Mouse (Mus musculus): ENCODE measurements at regions not wholly inside any gene's neighbourhood (a gene's known extent, or its start where the extent isn't known, plus 50 kb on each side); places are given as distances from the start of the nearest gene placed in this dataset.
"Not testable (repeated sequence)": the region's sequence is repeated elsewhere in the genome, so short reads cannot be mapped to it uniquely, and the experiment has no call there.

GRCm38 (mm10) chr15:14253602-14254301 is 1080.3 kb upstream of the Cdh6 start:
- Histone ChIP-seq H3K36me3 (ENCODE audit: insufficient read depth, low read length) (no peaks in the 10 kb centered on the region), H3K27me3 (ENCODE audit: insufficient read depth, low read length) (no peaks in the 10 kb centered on the region), H3K4me3 (replicated peaks; ENCODE audit: low read length) (no peak overlapping the region), H3K4me1 (replicated peaks; ENCODE audit: low read depth, low read length) (0 out of 2 replicates have a peak, but pooled peaks cover 2% of the 10 kb centered on the region), H3K9me3 (ENCODE audit: low read length) (no peaks in the 10 kb centered on the region)
- TF ChIP-seq CTCF (conservative IDR thresholded peaks at IDR 0.05; ENCODE audit: low read length) (no peak), NANOG (IDR thresholded peaks at IDR 0.05; ENCODE audit: borderline replicate concordance, low read length) (no peak), POU5F1 (IDR thresholded peaks at IDR 0.05; ENCODE audit: borderline replicate concordance, low read length) (no peak)

GRCm38 (mm10) chr15:14251773-14252172 is 1078.3 kb upstream of the Cdh6 start:
- Histone ChIP-seq H3K4me1 (replicated peaks; ENCODE audit: low read depth, low read length) (no peaks in the 10 kb centered on the region), H3K27me3 (ENCODE audit: insufficient read depth, low read length) (no peaks in the 10 kb centered on the region), H3K36me3 (ENCODE audit: insufficient read depth, low read length) (no peaks in the 10 kb centered on the region), H3K9me3 (ENCODE audit: low read length) (no peaks in the 10 kb centered on the region), H3K4me3 (replicated peaks; ENCODE audit: low read length) (no peak overlapping the region)
- no peak for TF ChIP-seq NANOG (IDR thresholded peaks at IDR 0.05; ENCODE audit: borderline replicate concordance, low read length)

- Histone ChIP-seq H3K36me3 (ENCODE audit: insufficient read depth, low read length) (no peaks in the 10 kb centered on the region), H3K4me3 (replicated peaks; ENCODE audit: low read length) (no peak overlapping the region), H3K9me3 (ENCODE audit: low read length) (no peaks in the 10 kb centered on the region), H3K4me1 (replicated peaks; ENCODE audit: low read depth, low read length) (no peaks in the 10 kb centered on the region), H3K27me3 (ENCODE audit: insufficient read depth, low read length) (no peaks in the 10 kb centered on the region)
- TF ChIP-seq CTCF (conservative IDR thresholded peaks at IDR 0.05; ENCODE audit: low read length) (no peak), NANOG (IDR thresholded peaks at IDR 0.05; ENCODE audit: borderline replicate concordance, low read length) (no peak), POU5F1 (IDR thresholded peaks at IDR 0.05; ENCODE audit: borderline replicate concordance, low read length) (no peak)
Measured at GRCm38 (mm10) chr15:14215236-14215635, 1041.8 kb upstream of the Cdh6 start.

GRCm38 (mm10) chr15:14214726-14215125 is 1041.3 kb upstream of the Cdh6 start:
- Histone ChIP-seq H3K9me3 (ENCODE audit: low read length) (no peaks in the 10 kb centered on the region), H3K4me3 (replicated peaks; ENCODE audit: low read length) (no peak overlapping the region), H3K36me3 (ENCODE audit: insufficient read depth, low read length) (no peaks in the 10 kb centered on the region), H3K4me1 (replicated peaks; ENCODE audit: low read depth, low read length) (no peaks in the 10 kb centered on the region), H3K27me3 (ENCODE audit: insufficient read depth, low read length) (no peaks in the 10 kb centered on the region)
- no peak for TF ChIP-seq CTCF (conservative IDR thresholded peaks at IDR 0.05; ENCODE audit: low read length)
- TF ChIP-seq NANOG (IDR thresholded peaks at IDR 0.05; ENCODE audit: borderline replicate concordance, low read length), result no peak
- no peak for TF ChIP-seq POU5F1 (IDR thresholded peaks at IDR 0.05; ENCODE audit: borderline replicate concordance, low read length)

- H3K27me3 ChIP-seq (ENCODE audit: insufficient read depth, low read length), result no peaks in the 10 kb centered on the region
- H3K9me3 ChIP-seq (ENCODE audit: low read length), result no peaks in the 10 kb centered on the region
- no peaks in the 10 kb centered on the region for H3K4me1 ChIP-seq (replicated peaks; ENCODE audit: low read depth, low read length)
- H3K36me3 ChIP-seq (ENCODE audit: insufficient read depth, low read length), result no peaks in the 10 kb centered on the region
- TF ChIP-seq NANOG (IDR thresholded peaks at IDR 0.05; ENCODE audit: borderline replicate concordance, low read length) (no peak), POU5F1 (IDR thresholded peaks at IDR 0.05; ENCODE audit: borderline replicate concordance, low read length) (no peak), CTCF (conservative IDR thresholded peaks at IDR 0.05; ENCODE audit: low read length) (no peak)
- H3K4me3 ChIP-seq (replicated peaks; ENCODE audit: low read length), result no peak overlapping the region
Measured at GRCm38 (mm10) chr15:14177523-14177922, 1004.0 kb upstream of the Cdh6 start.

- peaks cover 10% of the 10 kb centered on the region for H3K9me3 ChIP-seq (ENCODE audit: low read length)
Measured at GRCm38 (mm10) chr15:14137402-14137801, 963.9 kb upstream of the Cdh6 start.

GRCm38 (mm10) chr15:14123829-14124228 is 950.4 kb upstream of the Cdh6 start:
- H3K4me3 ChIP-seq (replicated peaks; ENCODE audit: low read length), result no peak overlapping the region
- peaks cover 71% of the 10 kb centered on the region for H3K9me3 ChIP-seq (ENCODE audit: low read length)
- no peaks in the 10 kb centered on the region for H3K36me3 ChIP-seq (ENCODE audit: insufficient read depth, low read length)
- H3K4me1 ChIP-seq (replicated peaks; ENCODE audit: low read depth, low read length), result no peaks in the 10 kb centered on the region
- TF ChIP-seq POU5F1 (IDR thresholded peaks at IDR 0.05; ENCODE audit: borderline replicate concordance, low read length) (no peak), NANOG (IDR thresholded peaks at IDR 0.05; ENCODE audit: borderline replicate concordance, low read length) (peak; percentile 73; the same call in 1 of the 2 replicates), CTCF (conservative IDR thresholded peaks at IDR 0.05; ENCODE audit: low read length) (no peak)
- H3K27me3 ChIP-seq (ENCODE audit: insufficient read depth, low read length), result no peaks in the 10 kb centered on the region

More at GRCm38 (mm10) chr15:14137402-14137801, 963.9 kb upstream of the Cdh6 start:
- H3K27me3 ChIP-seq (ENCODE audit: insufficient read depth, low read length), result no peaks in the 10 kb centered on the region
- H3K4me1 ChIP-seq (replicated peaks; ENCODE audit: low read depth, low read length), result no peaks in the 10 kb centered on the region
- peak; percentile 52 for TF ChIP-seq CTCF (conservative IDR thresholded peaks at IDR 0.05; ENCODE audit: low read length)
- no peak for TF ChIP-seq NANOG (IDR thresholded peaks at IDR 0.05; ENCODE audit: borderline replicate concordance, low read length)
- H3K4me3 ChIP-seq (replicated peaks; ENCODE audit: low read length), result no peak overlapping the region
- no peaks in the 10 kb centered on the region for H3K36me3 ChIP-seq (ENCODE audit: insufficient read depth, low read length)

GRCm38 (mm10) chr15:14118321-14118720 is 944.8 kb upstream of the Cdh6 start:
- not testable (repeated sequence) for H3K27me3 ChIP-seq (ENCODE audit: insufficient read depth, low read length)
- TF ChIP-seq NANOG (IDR thresholded peaks at IDR 0.05; ENCODE audit: borderline replicate concordance, low read length), result peak; percentile 58; the same call in 1 of the 2 replicates

GRCm38 (mm10) chr15:14101757-14102156 is 928.3 kb upstream of the Cdh6 start:
- H3K9me3 ChIP-seq (ENCODE audit: low read length), result no peaks in the 10 kb centered on the region
- no peaks in the 10 kb centered on the region for H3K27me3 ChIP-seq (ENCODE audit: insufficient read depth, low read length)
- no peaks in the 10 kb centered on the region for H3K4me1 ChIP-seq (replicated peaks; ENCODE audit: low read depth, low read length)
- no peaks in the 10 kb centered on the region for H3K36me3 ChIP-seq (ENCODE audit: insufficient read depth, low read length)
- no peak overlapping the region for H3K4me3 ChIP-seq (replicated peaks; ENCODE audit: low read length)
- TF ChIP-seq NANOG (IDR thresholded peaks at IDR 0.05; ENCODE audit: borderline replicate concordance, low read length), result no peak
- no peak for TF ChIP-seq POU5F1 (IDR thresholded peaks at IDR 0.05; ENCODE audit: borderline replicate concordance, low read length)
- no peak for TF ChIP-seq CTCF (conservative IDR thresholded peaks at IDR 0.05; ENCODE audit: low read length)

More at GRCm38 (mm10) chr15:14118321-14118720, 944.8 kb upstream of the Cdh6 start:
- H3K4me1 ChIP-seq (replicated peaks; ENCODE audit: low read depth, low read length); H3K36me3 ChIP-seq (ENCODE audit: insufficient read depth, low read length); H3K4me3 ChIP-seq (replicated peaks; ENCODE audit: low read length): not testable (repeated sequence)
- peaks cover 46% of the 10 kb centered on the region for H3K9me3 ChIP-seq (ENCODE audit: low read length)
